Mouse (Mus musculus): ENCODE measurements around the gene Rnf215.

- no peak for TF ChIP-seq CTCF (conservative IDR thresholded peaks at IDR 0.05; ENCODE audit: insufficient read depth, insufficient read length, low read depth, low read length)
- no peak for TF ChIP-seq POLR2A (IDR thresholded peaks at IDR 0.05; ENCODE audit: low read depth, low read length)
These were observed 39.6 kb downstream of the Rnf215 start for GRCm38 (mm10) chr11:4174586-4174985.
